Mouse (Mus musculus) cerebellum, postnatal 14 days (tissue): ENCODE results near the gene Gtf2f2.
"Not testable (repeated sequence)": the region's sequence is repeated elsewhere in the genome, so short reads cannot be mapped to it uniquely, and the experiment has no call there.

Experiments used
- DNase-seq, 2 experiments: peaks; one replicate each; pipeline ENCODE4 v3.0.0; 2021; ENCODE audit warnings: mixed read lengths in 2 of 2

The Gtf2f2 gene

DNA sequence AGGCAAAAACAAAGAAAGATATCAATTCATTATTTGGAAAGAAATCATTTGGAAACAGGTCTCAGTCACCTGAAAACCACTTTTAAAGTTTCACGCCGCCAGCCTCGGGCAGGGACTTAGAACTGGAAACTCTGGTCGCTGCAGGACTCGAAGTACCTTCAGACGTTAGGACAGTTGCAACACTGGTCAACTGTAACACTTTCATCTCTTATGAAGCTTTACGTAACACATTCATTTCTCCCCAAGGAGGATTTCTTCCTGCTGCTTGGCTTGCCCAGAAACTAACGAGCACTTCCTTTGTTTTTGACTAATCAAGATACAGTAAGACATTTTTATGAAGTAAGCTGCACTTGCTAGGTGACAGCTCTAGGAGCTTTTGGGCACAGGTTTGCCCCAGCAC, 103.7 kb downstream of the Gtf2f2 start:
- no peak for DNase-seq

DNA sequence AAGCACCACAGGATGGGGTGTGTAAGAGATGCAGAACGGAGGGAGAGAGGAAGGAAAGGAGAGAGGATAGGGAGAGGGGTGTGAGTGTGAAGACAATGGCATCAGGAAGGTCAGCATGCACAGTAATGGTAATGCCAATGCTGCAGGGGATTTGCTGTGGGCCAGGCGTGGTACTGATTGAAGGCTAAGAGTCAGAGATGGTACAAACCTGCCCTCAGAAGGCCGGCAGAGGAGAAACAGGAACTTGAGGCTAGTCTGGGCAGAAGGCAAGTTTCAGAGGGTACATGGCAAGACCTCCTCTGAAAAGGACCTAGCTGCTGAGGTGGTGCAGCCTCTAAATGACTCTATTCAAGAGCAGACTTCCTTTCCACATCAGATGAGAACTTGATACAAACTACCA, 105.7 kb downstream of the Gtf2f2 start:
- DNase-seq, result no peak

DNA sequence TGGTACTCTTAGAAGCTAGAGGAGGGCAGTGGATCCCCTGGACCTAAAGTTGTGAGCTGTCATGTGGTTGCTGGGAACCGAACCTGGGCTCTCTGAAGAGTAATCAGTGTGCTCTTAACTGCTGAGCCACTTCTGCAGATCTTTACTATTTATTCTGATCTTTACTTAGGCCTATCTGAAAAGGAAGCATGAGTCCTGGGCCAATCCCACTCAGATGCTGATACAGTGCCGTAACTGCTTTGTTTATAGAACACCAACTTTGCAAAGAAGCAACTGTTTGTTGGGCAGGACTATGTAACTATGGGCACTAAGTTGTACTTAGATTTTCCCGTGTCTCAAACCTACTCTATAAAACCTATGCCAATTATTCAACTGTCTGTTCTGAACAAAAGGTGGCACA, 107.5 kb downstream of the Gtf2f2 start:
- DNase-seq, result no peak

DNA sequence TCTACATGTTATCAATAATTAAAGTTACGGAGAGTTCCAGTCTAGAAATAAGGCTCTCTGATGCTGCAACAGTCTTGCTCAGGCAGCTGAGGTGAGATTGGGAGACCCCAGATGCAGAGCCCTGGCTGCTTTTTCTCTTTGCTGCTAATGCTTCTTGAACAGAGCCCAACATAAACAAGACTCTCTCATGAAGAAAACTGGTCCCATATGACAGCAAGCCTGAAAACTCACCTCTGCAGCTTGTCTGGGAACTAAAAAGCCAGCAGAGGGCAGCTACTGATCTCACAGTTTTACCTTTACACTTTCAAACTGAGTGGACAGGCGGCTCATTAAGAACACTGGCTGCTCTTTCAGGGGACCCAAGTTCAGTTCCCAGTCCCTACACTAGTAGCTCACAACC, 108.7 kb downstream of the Gtf2f2 start:
- DNase-seq, result no peak

DNA sequence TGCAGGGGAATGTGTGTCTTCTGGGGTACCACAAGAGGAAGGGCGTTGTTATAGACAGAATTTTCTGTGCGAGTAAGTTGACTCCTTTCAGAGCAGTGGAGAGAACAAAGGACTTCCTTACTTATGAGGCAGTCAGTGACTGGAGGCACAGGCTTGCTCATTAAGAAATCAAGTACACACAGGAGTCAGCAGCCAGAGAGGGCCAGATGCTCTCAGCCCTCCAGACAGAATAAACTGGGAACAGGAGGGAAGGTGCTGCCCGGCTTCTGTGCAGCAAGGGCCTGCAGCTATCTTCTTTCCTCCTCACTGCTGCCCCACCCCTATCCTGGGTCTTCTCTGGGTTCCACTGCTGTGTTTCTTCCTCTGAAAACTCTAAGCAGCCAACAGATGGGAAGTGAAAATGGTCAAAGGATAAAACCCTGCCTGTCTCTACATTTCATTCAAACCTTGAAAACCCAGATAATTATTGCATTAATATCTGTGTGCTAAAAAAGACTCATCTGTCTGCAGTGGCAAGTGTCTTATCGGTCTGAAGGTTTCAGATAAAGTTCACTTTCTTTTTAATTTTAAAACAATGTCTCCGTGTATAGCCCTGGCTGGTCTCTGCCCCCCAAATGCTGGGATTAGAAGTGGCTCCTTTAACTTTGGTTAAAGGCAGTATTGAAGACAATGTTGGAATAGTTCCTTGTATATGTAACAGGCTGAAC, 109.7 kb downstream of the Gtf2f2 start:
- DNase-seq, result no peak

DNA sequence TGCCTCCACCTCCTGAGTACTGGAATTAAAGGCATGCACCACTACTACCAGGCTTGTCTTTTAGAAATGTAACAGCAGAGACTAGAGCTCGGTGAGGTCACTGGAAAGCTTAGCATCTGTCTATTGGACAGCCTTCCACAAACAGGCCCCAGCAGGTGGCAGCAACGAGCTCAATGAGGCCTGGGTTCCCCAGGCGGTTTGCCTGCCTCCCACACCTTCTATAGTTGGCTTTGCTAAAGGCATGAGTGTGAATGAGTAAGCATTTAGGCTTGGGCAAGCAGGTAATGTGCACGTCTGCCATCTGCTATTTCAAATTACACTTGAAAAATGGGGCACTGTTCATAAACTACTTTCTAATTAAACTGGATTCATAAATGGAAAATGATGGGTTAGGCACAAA, 111.1 kb downstream of the Gtf2f2 start:
- DNase-seq, result peak; percentile 86 to 94

DNA sequence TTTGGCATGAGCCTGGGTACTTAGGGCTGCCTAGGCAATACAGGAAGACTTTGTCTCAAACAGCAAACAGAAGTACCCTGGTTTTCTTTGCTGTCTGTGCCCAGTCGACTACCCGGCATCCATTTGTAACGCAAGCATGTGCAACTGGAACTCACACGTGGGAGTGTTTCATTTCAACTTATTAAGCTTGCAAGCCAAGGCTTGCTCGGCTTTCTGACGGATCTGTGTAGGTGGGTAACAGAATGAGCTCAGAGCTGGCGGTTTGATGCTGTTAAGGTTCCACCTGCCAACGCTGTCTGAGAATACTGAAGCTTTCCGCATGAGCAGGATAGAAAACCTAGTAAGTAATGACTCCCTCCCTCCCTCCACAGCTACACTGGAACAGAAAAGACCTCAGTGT, 118.5 kb downstream of the Gtf2f2 start:
- DNase-seq, result no peak

DNA sequence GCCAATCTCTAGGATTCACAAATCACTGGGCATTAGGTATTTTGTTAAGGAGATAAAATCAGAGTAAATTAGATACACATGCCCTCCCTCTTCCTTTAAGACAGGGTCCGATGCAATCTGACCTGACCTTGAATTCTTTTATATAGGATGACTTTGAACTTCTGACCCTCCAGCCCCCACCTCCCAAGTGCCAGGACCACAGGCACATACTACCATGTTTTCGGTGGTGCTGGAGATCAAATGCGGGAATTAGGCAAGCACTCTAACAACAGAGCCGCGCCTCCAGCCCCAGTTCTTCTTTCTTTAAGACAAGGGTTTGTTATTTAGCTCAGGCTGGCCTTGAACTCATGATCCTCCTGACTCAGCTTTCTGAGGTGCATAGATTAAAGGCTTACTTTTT, 126.8 kb downstream of the Gtf2f2 start:
- no peak for DNase-seq

DNA sequence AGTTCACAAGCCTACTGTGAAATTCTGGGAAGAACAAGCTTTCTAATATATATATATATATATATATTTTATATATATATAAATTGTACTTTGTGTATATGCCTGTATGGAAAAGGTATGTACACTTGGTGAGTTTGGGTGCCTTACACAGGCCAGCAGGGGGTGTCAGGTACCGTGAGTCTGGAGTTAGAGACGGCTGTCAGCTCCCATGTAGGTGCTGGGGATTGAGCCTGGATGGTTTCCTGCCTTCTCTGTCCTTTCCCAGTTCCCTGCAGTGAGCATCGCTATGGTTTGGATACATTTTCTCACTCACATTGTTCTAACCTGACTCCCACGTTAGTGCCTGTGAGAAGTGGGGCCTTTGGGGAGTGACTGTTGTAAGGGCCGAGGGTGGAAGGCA, 127.3 kb downstream of the Gtf2f2 start:
- DNase-seq, result no peak

DNA sequence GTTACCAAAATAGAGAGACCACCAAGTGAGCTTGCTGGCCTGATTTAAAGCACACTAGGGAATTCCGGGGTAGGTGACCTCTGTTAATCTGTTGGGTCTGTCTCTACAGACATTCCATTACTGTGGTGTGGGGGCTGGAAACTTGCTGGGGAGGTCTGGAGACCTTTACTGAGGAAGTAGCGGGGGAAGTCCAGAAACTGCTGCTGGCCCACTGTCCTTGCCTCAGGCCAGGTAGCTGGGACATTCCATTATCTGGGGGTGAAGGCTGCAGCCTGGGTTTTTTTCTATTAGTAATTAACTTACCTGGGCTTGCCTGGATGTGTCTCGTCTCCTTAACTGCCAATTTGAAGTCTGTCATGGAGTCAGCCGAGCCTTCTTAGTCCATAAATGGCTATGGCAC, 128.8 kb downstream of the Gtf2f2 start:
- DNase-seq, result no peak

DNA sequence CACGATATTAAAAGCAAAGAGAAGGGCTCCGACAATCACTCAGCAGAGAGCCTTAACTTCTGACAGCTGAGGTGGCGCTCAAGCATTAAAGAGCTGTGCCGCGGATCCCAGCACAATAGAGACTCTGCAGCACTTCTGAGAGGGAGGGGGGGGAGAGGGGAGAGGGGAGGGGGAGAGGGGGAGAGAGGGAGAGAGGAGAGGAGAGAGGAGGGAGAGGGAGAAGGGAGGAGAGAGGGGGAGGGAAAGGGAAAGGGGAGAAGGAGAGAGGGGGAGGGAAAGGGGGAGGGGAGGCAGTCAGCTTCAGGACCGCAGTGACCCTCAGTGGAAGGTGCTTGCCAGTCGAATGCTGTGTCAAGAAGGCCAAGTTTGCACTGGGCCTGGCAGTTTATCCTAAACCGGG, 131.7 kb downstream of the Gtf2f2 start:
- no peak for DNase-seq

DNA sequence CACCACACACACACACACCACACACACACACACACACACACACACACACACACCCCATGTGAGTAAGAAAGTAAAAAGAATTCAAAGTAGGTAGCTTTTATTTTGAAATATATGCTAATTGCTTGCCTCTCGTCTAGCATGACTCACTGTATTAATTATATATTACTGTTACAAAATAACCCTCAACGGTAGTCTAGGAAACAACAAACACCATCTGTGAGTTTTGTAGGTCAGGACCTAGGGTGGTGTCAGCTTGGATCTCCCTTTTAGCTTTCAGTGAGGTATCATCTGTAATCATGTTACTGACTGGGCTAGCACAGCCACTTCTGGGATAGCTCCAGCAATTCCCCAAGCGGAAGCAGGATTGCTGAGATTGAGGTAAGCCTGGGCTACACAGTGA, 133.4 kb downstream of the Gtf2f2 start:
- no peak for DNase-seq

DNA sequence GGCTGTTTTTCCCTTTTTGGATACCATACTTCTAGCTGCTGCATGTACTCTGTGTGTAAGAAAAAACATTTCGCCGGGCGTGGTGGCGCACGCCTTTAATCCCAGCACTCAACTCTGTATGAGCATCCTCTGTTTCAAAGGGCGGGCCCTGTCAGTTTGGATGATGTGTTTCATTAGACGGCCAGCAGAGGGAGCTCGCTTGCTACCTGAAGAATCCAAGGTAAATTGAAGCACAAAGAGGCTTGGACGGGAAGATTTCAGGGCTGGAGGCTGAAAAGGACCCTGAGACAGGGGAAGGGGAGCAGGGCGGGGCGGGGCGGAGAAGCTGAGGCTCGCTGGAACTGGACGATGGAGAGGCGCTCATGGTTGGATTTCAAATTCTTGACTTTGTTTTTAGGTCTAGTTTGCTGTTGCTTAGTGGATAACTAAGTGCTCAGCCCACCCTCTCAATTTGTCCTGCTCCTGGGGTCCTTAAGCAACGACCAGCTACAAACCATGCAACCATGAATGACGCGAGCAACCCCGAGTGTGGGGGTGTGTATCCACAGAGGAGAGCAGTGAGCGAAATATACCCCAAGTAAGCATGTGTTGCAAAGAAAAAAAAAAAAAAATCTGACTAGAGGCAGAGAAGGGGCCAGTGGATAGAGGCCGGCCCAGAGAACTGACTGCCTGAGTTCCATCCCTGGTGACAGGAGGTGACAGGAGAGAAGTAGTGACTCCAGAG, 134.2 kb downstream of the Gtf2f2 start:
- peak; percentile 89 to 90 for DNase-seq

DNA sequence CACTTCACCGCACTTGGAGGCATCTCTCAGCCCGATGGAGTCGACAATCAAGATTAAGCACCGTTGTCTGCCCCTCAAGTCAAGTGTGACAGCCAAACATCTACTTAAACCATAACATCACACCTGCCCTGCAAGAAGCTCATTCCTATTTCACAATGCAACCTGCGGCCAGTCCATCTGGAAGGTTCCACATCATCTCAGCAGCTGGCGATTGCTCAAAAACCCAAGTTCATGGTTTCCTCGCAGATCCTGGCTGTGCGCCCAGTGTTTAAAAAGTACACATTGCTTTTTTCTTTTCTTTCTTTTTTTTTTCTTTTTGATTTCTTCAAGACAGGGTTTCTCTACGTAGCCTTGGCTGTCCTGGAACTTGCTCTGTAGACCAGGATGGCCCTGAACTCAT, 137.1 kb downstream of the Gtf2f2 start:
- DNase-seq, result peak in 1 of 2 experiments; percentile 25

DNA sequence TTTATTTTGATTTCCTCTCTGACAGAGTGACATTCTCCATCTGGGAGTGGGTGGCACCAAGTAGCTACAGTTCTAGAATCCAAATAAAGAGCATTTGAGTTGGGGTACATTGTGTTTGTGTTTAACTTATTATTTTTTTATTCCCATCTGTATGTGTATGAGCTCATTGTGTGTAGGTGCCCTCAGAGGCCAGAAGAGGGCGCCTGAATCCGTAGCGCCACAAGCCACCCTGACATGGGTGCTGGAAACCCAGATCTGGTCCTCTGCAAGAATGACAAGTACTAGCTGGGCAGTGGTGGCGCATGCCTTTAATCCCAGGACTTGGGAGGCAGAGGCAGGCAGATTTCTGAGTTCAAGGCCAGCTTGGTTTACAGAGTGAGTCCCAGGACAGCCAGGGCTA, 138.9 kb downstream of the Gtf2f2 start:
- DNase-seq, result no peak

DNA sequence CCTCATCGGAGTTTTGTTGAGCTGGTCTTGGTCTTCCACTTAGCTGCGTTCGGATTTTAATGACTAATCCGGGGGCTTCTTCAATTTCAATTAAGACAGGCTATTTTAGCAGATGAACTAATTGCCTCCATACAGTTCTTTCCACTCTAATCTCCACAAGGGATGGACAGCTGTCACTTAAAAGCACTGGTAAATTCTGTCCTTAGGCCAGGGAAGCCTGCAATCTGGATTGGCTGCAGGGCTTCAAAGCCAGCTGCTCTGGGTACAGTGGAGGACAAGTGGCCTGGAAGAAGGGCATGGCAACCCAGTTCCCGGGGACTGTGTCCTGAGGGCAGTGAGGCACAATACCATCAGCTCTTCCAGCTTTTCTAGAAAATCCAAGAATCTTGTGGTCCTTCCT, 139.6 kb downstream of the Gtf2f2 start:
- DNase-seq, result peak; percentile 24 to 33

DNA sequence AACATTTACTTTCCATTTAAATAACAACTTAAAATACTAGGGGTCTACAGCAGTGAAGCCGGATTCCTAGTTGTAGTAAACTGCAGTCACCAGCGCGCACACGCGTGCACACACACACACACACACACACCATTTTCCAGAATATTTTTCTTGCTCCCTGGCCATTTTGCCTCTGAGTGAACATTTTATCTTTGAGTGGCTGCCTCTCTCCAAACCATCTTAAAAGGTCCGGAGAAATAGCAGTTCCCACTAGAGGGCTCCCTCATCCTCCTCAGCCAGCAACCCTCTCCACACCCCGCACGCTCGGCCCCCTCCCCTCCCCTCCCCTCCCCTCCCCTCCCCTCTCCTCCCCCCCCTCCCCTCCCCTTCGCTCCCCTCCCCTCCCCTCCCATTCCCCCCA, 140.0 kb downstream of the Gtf2f2 start:
- peak; percentile 62 to 75 for DNase-seq

DNA sequence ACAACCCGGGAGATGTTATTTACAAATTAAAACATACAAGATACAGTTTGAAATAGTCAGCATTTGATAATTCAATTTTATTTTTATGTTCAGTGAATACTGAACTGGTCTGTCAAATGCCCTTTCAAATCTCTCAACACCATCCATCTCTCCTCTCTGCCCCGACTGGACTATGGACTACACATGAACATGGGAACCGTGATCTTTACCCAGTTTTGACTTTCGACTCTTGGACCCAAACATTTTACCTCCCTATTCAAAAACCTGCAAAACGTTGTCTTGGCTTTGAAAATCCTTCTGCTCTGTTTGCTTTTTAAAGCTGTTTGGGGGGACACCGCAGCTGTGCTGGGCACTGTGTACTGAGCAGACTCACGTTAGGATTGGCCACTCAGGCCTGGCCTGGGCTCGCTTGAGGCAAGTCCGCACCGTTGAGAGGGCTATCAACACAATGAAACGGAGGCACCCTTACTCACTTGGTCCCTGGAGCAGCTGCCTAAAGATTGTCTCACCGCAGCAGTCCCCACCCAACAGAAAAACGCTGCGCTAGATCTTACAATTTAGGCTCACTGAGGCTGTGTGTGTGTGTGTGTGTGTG, 140.8 kb downstream of the Gtf2f2 start:
- DNase-seq, result no peak

DNA sequence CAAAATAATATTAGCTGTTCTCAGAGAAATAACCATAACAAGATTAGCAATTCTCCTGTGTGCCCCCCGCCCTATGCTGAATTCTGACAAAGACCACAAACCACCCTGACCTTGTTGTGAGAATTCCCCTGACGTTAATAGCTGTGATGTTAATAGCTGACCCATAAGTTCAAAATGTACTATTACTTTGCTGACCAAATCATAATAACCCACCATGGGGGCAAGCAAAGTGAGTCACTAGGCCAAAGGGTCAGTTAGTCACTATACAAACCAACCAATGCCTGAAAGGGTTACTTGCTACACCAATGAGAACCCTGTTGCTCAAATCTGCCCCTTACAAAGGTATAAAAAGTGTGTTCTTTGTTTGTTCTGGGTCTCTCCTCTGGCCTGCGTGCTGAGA, 142.6 kb downstream of the Gtf2f2 start:
- DNase-seq, result not testable (repeated sequence)

DNA sequence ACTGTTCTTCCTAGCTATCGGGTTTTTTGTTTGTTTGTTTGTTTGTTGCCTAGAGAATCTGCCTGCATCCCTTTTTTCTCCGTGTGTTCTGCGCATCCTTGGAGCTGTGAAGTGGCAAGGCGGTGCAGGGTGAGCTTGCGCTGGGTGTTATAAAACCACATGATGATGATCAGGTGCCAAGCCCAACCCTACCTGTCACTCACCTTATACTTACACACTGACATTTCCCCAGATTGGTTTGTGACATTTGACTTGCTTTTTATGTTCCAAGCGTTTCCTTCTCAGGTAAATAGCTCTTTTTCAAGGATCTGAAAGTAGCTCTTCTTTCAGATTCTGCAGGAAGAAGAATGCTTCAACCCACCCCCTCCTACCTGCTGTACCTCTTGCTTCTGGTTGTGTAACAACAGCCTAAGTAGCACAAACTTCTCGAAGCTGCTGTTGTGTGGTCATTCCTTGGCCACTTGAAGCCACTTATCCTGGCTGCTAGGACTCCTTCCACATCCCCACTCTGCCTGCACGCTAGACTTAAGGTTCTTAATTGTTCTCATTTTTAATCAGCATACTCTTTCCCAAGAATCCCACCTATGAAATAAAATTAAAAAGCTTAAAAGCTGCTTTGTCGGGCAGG, 143.8 kb downstream of the Gtf2f2 start:
- DNase-seq, result no peak

DNA sequence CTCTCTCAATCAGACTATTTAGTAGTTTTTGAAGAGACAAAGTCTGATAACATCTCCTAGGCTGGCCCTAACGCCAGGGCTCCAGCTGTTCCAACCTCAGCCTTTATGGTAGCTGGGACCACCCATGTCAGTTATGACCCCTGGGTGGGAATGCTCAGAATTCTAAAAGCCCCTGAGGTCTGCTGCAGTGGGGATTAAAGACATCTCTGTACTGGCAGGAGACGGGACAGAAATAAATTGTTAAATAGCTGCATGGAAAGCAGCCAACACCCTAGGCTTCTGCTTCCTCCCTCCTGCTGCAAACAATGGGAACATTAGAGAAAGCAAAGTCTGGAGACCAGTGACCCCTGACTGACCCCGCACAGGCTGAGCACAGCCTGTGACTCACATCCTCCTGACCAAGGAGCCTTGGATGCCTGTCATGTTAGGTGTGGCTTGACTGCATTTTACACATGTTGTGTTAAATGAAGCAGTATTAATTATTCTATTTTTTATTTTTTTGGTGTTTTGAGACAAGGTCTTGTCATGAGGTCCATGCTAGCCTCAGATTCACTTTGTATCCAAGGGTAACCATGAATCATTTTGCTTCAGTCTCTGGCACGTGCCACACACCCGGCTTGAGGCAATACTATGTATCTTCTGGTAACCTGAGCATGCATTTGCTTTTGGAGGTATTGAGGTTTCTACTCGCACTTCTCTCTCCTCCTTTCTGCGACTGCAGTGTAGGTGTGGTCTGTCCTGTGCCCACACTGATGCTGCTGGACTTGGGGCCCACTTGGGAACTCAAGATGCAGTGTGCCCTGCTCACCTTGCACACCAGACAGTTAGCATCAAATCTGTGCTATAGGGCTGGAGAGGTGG, 146.9 kb downstream of the Gtf2f2 start:
- no peak for DNase-seq

DNA sequence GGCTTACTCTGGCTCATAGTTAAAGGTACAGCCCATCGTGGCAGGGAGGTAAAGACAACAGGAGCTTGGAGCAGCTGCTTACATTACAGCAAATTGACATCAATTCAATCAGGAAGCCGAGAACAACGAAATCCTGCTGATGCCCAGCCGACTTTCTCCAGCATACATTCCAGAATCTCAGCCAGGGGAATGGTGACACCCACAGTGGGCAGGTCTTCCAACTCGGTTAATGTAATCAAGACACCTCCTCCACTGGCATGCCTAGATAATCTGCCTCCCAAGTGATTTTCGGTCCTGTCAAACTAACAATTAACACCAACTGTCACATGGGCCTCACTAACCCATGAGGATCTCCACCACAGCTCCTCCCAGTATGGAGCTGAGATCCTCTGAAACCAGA, 148.0 kb downstream of the Gtf2f2 start:
- no peak for DNase-seq

DNA sequence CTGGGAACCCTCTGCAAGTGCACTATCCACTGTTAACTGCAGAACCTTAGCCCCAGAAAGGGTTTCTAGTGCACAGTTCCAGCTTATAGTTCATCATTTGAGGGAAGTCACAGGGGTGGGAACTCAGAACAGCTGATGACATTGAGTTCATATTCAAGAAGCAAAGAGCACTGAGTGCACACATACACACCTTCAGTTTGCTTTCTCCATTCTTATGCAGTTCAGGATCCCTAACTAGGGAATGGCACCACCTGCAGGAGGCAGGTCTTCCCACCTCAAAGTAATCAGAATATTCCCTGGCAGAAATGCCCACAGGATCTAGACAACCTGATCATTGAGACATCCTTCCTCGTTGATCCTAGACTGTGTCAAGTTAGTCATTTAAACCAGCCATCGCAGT, 151.0 kb downstream of the Gtf2f2 start:
- DNase-seq, result no peak
